Mouse (Mus musculus) CH12.LX (cell line): ENCODE data around the gene Rasgrp3. TPM values are rescaled to one million over a fixed set of nuclear protein-coding genes. Genes with fewer than 3 reads are reported as not detected.

ENCODE experiments used
- DNase-seq: peaks from one replicate; pipeline ENCODE4 v3.0.0-alpha.2; 2013; ENCODE audit errors: extremely low read depth
- H3K27ac ChIP-seq: 2 replicates; pipeline ENCODE4 v1.5.1; 2012; ENCODE audit warnings: low read depth, mild to moderate bottlenecking, control low read depth, moderate library complexity; ENCODE audit not compliant: insufficient read depth
- H3K27me3 ChIP-seq: replicated peaks from 2 replicates; pipeline ENCODE3; 2012; ENCODE audit warnings: inconsistent platforms
- H3K36me3 ChIP-seq, 2 experiments: replicated peaks in 1 of 2; 2 replicates each; pipeline versions ENCODE3 to v1.6.1; 2012; ENCODE audit warnings: inconsistent platforms in 1 of 2, low read length in 1 of 2, mild to moderate bottlenecking in 1 of 2, mixed read lengths in 1 of 2, moderate library complexity in 1 of 2; ENCODE audit not compliant: control insufficient read depth in 1 of 2, insufficient read depth in 1 of 2
- H3K4me1 ChIP-seq, 2 experiments: 2 replicates each; pipeline ENCODE4 v1.6.1; 2012; ENCODE audit warnings: inconsistent platforms in 1 of 2, moderate library complexity in 1 of 2; ENCODE audit not compliant: insufficient read depth in 2 of 2, control insufficient read depth in 1 of 2
- H3K4me2 ChIP-seq: 2 replicates; pipeline ENCODE4 v1.6.1; 2012; ENCODE audit warnings: low read depth, mild to moderate bottlenecking, control low read depth; ENCODE audit not compliant: poor library complexity, insufficient read depth, severe bottlenecking
- H3K4me3 ChIP-seq, 3 experiments: fragments of 150-350 bp in 1 of 3; sonication (generic) in 1 of 3; replicated peaks in 1 of 3; 2 replicates each; pipeline versions ENCODE3 to v1.5.1; 2011 to 2012; ENCODE audit warnings: low read depth in 2 of 3, low read length in 2 of 3, mild to moderate bottlenecking in 2 of 3, moderate library complexity in 2 of 3, control low read depth in 1 of 3, improper control_type of control experiment in 1 of 3, inconsistent platforms in 1 of 3, mixed read lengths in 1 of 3; ENCODE audit not compliant: poor library complexity in 1 of 3
- H3K79me2 ChIP-seq: replicated peaks from 2 replicates; pipeline ENCODE4 v1.6.1; 2012; ENCODE audit warnings: mild to moderate bottlenecking, moderate library complexity; ENCODE audit not compliant: control insufficient read depth, poor library complexity, insufficient read depth, severe bottlenecking; ENCODE audit errors: extremely low read depth
- H3K9ac ChIP-seq: 2 replicates; pipeline ENCODE4 v1.6.1; 2012; ENCODE audit warnings: low read depth, mild to moderate bottlenecking, control low read depth, moderate library complexity; ENCODE audit not compliant: insufficient read depth
- H3K9me3 ChIP-seq: replicated peaks from 2 replicates; pipeline ENCODE3; 2012; ENCODE audit warnings: low read length, inconsistent platforms, mixed read lengths
- BHLHE40 ChIP-seq: IDR thresholded peaks from 2 replicates; pipeline ENCODE4 v1.6.1; 2011; ENCODE audit warnings: mild to moderate bottlenecking, low read depth, low read length, improper control_type of control experiment
- ELF1 ChIP-seq: IDR thresholded peaks from 2 replicates; pipeline ENCODE4 v1.6.1; 2014; ENCODE audit warnings: low read depth, mild to moderate bottlenecking, inconsistent platforms, low read length, improper control_type of control experiment
- ETS1 ChIP-seq: conservative IDR thresholded peaks from 2 replicates; pipeline ENCODE4 v1.6.1; 2012; ENCODE audit warnings: low read depth, mild to moderate bottlenecking, inconsistent platforms, low read length, improper control_type of control experiment, moderate library complexity
- MAFK ChIP-seq: IDR thresholded peaks from 2 replicates; pipeline ENCODE4 v1.6.1; 2011; ENCODE audit warnings: low read length, improper control_type of control experiment; ENCODE audit not compliant: insufficient replicate concordance
- MAX ChIP-seq: IDR thresholded peaks from 2 replicates; pipeline ENCODE4 v1.6.1; 2011; ENCODE audit warnings: low read length, improper control_type of control experiment
- MEF2A ChIP-seq: IDR thresholded peaks from 2 replicates; pipeline ENCODE4 v1.6.1; 2014; ENCODE audit warnings: low read depth, mild to moderate bottlenecking, inconsistent platforms, low read length, improper control_type of control experiment, borderline replicate concordance
- MXI1 ChIP-seq: IDR thresholded peaks from 2 replicates; pipeline ENCODE4 v1.6.1; 2011; ENCODE audit warnings: mild to moderate bottlenecking, low read depth, low read length, improper control_type of control experiment
- MYC ChIP-seq: IDR thresholded peaks from 2 replicates; pipeline ENCODE4 v1.6.1; 2011; ENCODE audit warnings: low read depth, mild to moderate bottlenecking, improper control_type of control experiment, low read length
- NELFE ChIP-seq: IDR thresholded peaks from 2 replicates; pipeline ENCODE4 v1.6.1; 2011; ENCODE audit warnings: low read depth, low read length, improper control_type of control experiment
- NRF1 ChIP-seq: IDR thresholded peaks from 2 replicates; pipeline ENCODE4 v1.6.1; 2014; ENCODE audit warnings: low read depth, mild to moderate bottlenecking, inconsistent platforms, low read length, improper control_type of control experiment, moderate library complexity
- PAX5 ChIP-seq: IDR thresholded peaks from 2 replicates; pipeline ENCODE4 v1.6.1; 2012; ENCODE audit warnings: low read length, inconsistent platforms, mixed read lengths
- POLR2A ChIP-seq: IDR thresholded peaks from 2 replicates; pipeline ENCODE4 v1.6.1; 2011; ENCODE audit warnings: low read depth, mild to moderate bottlenecking, improper control_type of control experiment, low read length
- POLR2AphosphoS2 ChIP-seq: IDR thresholded peaks from 2 replicates; pipeline ENCODE4 v1.6.1; 2011; ENCODE audit warnings: low read depth, low read length, improper control_type of control experiment
- RAD21 ChIP-seq: IDR thresholded peaks from 2 replicates; pipeline ENCODE4 v1.6.1; 2011; ENCODE audit warnings: low read depth, mild to moderate bottlenecking, low read length, improper control_type of control experiment, moderate library complexity
- RCOR1 ChIP-seq: conservative IDR thresholded peaks from 2 replicates; pipeline ENCODE4 v1.6.1; 2012; ENCODE audit warnings: low read depth, mild to moderate bottlenecking, inconsistent platforms, low read length, improper control_type of control experiment
- SIN3A ChIP-seq: IDR thresholded peaks from 2 replicates; pipeline ENCODE4 v1.6.1; 2012; ENCODE audit warnings: low read length, improper control_type of control experiment, inconsistent platforms
- SMC3 ChIP-seq: IDR thresholded peaks from 2 replicates; pipeline ENCODE4 v1.6.1; 2011; ENCODE audit warnings: low read depth, low read length, improper control_type of control experiment
- TBP ChIP-seq: conservative IDR thresholded peaks from 2 replicates; pipeline ENCODE4 v1.6.1; 2011; ENCODE audit warnings: low read depth, low read length, improper control_type of control experiment
- USF1 ChIP-seq: IDR thresholded peaks from 2 replicates; pipeline ENCODE4 v1.6.1; 2014; ENCODE audit warnings: low read depth, mild to moderate bottlenecking, inconsistent platforms, low read length, improper control_type of control experiment
- USF2 ChIP-seq: conservative IDR thresholded peaks from 2 replicates; pipeline ENCODE4 v1.6.1; 2011; ENCODE audit warnings: low read depth, low read length, improper control_type of control experiment
- ZNF384 ChIP-seq: IDR thresholded peaks from 2 replicates; pipeline ENCODE4 v1.6.1; 2012; ENCODE audit warnings: low read depth, low read length, improper control_type of control experiment, inconsistent platforms
- dilution Hi-C: fragments of 300-500 bp; cut with MboI; formaldehyde crosslinking; loops from 2 replicates; pipeline ENCODE4 v1.14.3; 2020; ENCODE audit warnings: low sequenced_read_pairs; ENCODE audit not compliant: extremely low pct_unique_long_range_greater_than_20kb, extremely low pct_ligation_motif_present
- in situ Hi-C: fragments of 300-500 bp; cut with MboI; formaldehyde crosslinking; loops from 3 replicates; pipeline ENCODE4 v1.14.3; 2019; ENCODE audit warnings: low sequenced_read_pairs, low pct_ligation_motif_present, low pct_unique_long_range_greater_than_20kb, mixed read lengths
- polyA plus RNA-seq: library from polyadenylated mRNA; unstranded; fragments of >175 nt; gene quantifications from 2 replicates; pipeline ENCODE4 v1.2.1, GENCODE M21; 2012; ENCODE audit warnings: low read depth; ENCODE audit not compliant: insufficient read length
- total RNA-seq, 2 experiments: library from RNA; depleted of rRNA; stranded (reverse); fragments of 300-350 nt in 1 of 2; fragments of >200 nt in 1 of 2; gene quantifications; 2 replicates each; pipeline ENCODE4 v1.2.3; 2012 to 2014

Gene Rasgrp3
- total and polyA plus RNA-seq, 3 experiments: 79.6 to 164 (median 161) TPM

DNA sequence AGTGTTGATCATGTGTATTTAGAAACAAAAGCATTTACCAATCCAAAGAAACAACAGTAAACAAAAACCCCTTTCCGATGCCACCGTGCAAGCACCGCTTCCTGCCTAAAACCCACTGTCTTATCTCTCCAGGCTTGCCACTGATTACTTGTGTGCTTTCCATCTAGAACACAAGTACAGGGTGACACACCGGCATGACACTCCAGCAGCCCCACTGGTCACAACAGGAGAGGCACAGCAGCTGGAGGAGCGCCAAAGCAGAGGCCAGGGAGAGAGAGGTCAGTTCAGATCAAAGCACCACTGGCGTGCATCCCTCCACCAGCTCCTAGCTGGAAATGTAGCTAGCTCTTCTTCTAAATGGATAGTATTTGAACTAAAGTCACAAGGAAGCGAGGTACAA is 108.6 kb downstream of the Rasgrp3 start:
- no peak overlapping the region for H3K4me3 ChIP-seq
- H3K4me2 ChIP-seq: no peak overlapping the region

DNA sequence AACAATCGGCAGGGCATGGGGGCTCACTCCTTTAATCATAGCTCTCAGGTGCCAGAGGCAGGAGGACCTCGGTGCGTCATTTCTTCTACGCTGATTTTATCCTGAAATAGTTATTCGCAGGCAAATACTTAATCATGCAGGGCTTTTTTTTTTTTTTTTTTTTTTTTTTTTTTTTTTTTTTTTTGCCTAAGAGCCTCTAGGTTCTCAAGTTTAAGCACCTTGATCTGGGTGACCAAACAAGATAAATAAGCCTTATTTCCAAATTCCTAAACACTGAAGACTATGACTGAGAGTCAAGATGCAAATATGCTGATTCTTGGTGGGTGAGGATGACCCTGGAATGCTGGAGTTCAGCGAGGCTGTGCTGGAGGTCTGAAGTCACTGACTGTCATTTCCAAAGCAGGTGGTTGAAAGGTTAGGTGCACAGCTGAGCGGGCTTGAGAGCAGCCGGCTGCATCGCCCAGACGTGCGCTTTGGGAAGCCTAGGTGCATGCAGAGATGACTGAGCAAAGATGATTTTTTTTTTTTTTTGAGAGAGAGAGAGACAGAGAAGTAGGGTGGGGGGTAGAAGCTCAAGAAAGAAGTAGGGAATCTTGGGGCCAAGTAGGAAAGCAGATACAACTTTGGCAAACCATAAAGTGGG is 115.2 kb downstream of the Rasgrp3 start:
- Histone ChIP-seq H3K4me3 (peak overlapping the region; percentile 84 to 95 (median 94)), H3K4me1 (peaks cover 8 to 40% of the 10 kb centered on the region in 2 experiments), H3K4me2 (peak overlapping the region; percentile 88), H3K9ac (peak overlapping the region; percentile 86), H3K36me3 (peaks cover 13 to 29% of the 10 kb centered on the region in 2 experiments), H3K27ac (peak overlapping the region; percentile 57), H3K27me3 (no peaks in the 10 kb centered on the region), H3K79me2 (peaks cover 37% of the 10 kb centered on the region), H3K9me3 (no peaks in the 10 kb centered on the region)
- dilution Hi-C loops (no loop called here), in situ Hi-C loops (no loop called here)
- peak; percentile 50 for DNase-seq
- peak; percentile 48; the same call in 1 of the 2 replicates for TF ChIP-seq ETS1
- TF ChIP-seq ZNF384: peak; percentile 79
- no peak for TF ChIP-seq TBP
- TF ChIP-seq BHLHE40: 0 out of 2 replicates have a peak, but pooled peaks have one; percentile 2

More for the DNA sequence above, 108.6 kb downstream of the Rasgrp3 start:
- Histone ChIP-seq H3K4me1 (peaks cover 2 to 25% of the 10 kb centered on the region in 2 experiments; a peak in 2 of 4 replicates), H3K9ac (no peak overlapping the region), H3K27me3 (no peaks in the 10 kb centered on the region), H3K36me3 (peaks cover 47 to 87% of the 10 kb centered on the region in 2 experiments)
- in situ Hi-C loops: loop anchor here (5.0 to 25.0 kb wide), 2 partner anchors 172 to 407 kb away; no protein-coding TSS in a partner anchor
- DNase-seq: no peak
- dilution Hi-C loops: no loop called here
- TF ChIP-seq MAX (no peak), SIN3A (no peak), RCOR1 (no peak)
- TF ChIP-seq, all 38 proteins: peak for 0
- Histone ChIP-seq H3K79me2 (peaks cover 32% of the 10 kb centered on the region), H3K27ac (no peak overlapping the region), H3K9me3 (no peaks in the 10 kb centered on the region)

DNA sequence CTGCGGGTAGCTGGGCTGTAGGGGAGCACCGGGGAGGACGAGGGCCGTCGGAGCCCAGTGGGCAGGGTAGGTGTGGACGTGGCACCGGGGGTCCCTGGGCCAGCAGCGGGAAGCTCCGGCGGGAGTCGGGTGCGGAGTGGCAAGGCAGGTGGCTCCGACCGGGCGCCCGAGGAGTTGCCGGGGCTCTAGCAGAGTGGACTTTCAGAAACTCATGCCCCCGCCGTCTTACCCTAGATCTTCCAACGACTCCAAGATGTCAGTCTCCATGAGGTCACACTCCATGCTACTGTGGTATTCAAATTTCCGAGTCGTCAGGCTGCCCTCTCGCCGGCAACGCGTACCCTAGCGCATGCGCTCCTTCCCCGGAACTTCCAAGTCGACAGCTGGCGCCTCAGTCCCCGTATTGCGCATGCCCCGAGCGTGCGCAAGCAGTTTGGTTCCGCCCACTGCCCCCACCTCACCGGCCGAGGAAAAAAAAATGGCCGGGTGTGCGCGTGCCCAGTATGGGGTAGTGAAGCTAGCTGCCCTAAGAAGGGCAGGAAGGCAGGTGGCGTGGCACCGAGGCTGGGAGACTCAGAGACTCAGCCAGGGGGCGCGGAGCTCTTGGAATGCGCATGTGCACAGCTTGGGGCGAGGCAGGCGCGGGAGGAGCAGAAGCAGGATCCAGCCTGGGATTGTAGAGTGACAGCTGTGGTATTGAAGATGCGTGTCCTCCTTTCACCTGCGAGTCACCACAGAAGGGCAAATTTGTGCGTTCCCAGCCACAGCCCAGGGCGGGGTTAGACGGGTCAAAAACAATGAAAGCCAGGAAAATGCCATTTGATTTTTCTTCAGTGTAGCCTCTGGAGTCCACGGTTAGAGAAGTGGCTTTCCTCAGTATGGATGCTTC is 116.1 kb downstream of the Rasgrp3 start, which contains the start of gene Fam98a:
Gene Fam98a, minus strand, starts transcription at position 435 of the 889 bp plus-strand sequence.
- dilution Hi-C loops: no loop called here
- peaks cover 6 to 20% of the 10 kb centered on the region in 2 experiments for H3K36me3 ChIP-seq
- H3K79me2 ChIP-seq: peaks cover 35% of the 10 kb centered on the region
- peak within 1 kb of the TSS; percentile 57 for H3K27ac ChIP-seq
- H3K27me3 ChIP-seq: no peaks in the 10 kb centered on the region
- H3K4me3 ChIP-seq: peak within 1 kb of the TSS; percentile 84 to 95 (median 94)
- H3K4me2 ChIP-seq: peak within 1 kb of the TSS; percentile 88
- peaks cover 8 to 36% of the 10 kb centered on the region in 2 experiments for H3K4me1 ChIP-seq
- peak within 1 kb of the TSS; percentile 86 for H3K9ac ChIP-seq
- in situ Hi-C loops: no loop called here
- peak; percentile 99 for DNase-seq
- no peaks in the 10 kb centered on the region for H3K9me3 ChIP-seq
- TF ChIP-seq POLR2A (peak; percentile 78), RAD21 (no peak; the same call in 1 of the 2 replicates), NRF1 (peak; percentile 95), RCOR1 (no peak), USF2 (no peak), POLR2AphosphoS2 (no peak; the same call in 1 of the 2 replicates), SMC3 (no peak), MEF2A (no peak; the same call in 1 of the 2 replicates), BHLHE40 (peak; percentile 48; the same call in 1 of the 2 replicates), SIN3A (no peak; the same call in none of the 2 replicates), ZNF384 (peak; percentile 88), NELFE (peak; percentile 58), ELF1 (peak; percentile 93), MYC (peak; percentile 84), ETS1 (peak; percentile 59), MAX (peak; percentile 63; the same call in 1 of the 2 replicates), USF1 (no peak), MXI1 (peak; percentile 62; the same call in 1 of the 2 replicates), MAFK (no peak), PAX5 (no peak)
